Mouse (Mus musculus) lung, adult 2 months (tissue): Measurements from ENCODE around the gene Dlg4.

Experiments used
- CTCF ChIP-seq: fragments of 200-500 bp; IDR thresholded peaks from 2 replicates; pipeline ENCODE4 v1.5.1; 2011; ENCODE audit warnings: mild to moderate bottlenecking, low read length, control low read depth; ENCODE audit not compliant: insufficient read depth
- POLR2A ChIP-seq: fragments of 200-500 bp; IDR thresholded peaks from 2 replicates; pipeline ENCODE4 v1.6.1; 2011; ENCODE audit warnings: low read depth, mild to moderate bottlenecking, control low read depth, low read length, borderline replicate concordance; ENCODE audit errors: extremely low read depth

DNA sequence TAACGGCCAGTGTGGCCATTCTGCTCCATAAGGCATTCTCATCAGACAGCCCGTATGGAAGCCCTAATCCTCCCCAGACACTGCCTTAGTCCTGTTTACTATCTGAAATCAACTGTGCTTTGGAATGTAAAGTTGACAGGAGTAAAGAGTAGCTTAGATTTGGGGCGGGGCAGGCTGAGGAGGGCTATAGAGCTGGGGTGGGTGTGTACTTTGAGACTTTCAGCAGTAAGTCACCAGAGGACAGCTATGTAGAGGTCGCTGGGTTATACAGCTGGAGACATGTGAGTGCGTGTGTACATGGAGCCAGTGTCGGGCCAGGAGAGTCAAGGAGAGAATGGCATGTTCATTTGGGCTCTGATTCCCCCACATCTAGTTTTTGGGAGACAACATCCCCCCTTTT is 43.2 kb downstream of the Dlg4 start:
- TF ChIP-seq CTCF (no peak), POLR2A (no peak)
